Mouse (Mus musculus) thymus, postnatal 0 days (tissue): ENCODE results near the gene Dand5. TPM values are rescaled to one million over a fixed set of nuclear protein-coding genes. Genes with fewer than 3 reads are reported as not detected.

Source experiments
- DNase-seq: peaks from one replicate; pipeline ENCODE4 v3.0.0-alpha.2; 2015; ENCODE audit warnings: low spot score
- polyA plus RNA-seq: library from polyadenylated mRNA; unstranded; fragments of >200 nt; fragmentation: Nextera tagmentation; extraction: Ambion mirVana; gene quantifications from 2 replicates; pipeline ENCODE4 v1.2.1, GENCODE M21; 2015

Gene Dand5
- polyA plus RNA-seq, 1 experiment from 2014 or later, result 4.4 TPM

DNA sequence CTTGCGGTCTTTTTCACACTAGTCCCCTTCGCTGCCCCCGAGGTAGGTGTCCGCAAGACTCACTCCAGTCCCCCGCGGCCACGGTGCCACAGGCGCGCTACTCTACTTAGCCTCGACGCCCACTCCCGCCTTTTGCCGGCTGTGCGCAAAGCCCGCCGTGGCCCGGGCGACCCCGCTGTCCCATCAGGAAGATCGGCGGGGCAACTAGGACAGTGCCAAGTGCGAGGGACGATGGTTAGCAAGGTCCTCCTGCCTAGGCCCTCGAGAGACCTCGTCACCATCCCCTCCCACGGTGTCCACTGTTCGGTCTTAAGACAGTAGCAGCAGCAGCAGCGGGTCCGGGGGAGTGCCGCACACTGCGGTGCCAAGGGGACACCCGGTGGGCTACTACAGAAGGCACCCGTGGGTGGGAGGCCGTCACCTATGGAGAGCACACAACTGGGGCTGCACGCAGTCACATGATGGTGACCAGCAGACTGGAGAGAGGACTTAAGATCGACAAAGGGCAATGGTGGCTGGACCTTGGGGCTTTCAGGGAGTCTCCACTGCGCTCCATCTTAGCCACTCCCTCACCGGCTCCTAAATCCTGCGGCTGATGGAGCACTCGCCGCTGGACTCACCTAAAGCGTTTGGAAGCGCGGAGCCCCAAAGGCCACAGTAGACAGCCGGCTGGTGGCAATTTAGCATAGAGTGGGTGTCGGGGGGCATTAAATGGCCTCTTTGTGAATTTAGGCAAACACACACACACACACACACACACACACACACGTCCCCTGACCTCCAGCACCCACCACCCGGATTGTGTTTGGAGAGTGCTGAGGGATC is 37.7 kb downstream of the Dand5 start:
- no peak for DNase-seq

- no peak for DNase-seq
Measured at GRCm38 (mm10) chr8:84783919-84784581, 38.6 kb downstream of the Dand5 start.

DNA sequence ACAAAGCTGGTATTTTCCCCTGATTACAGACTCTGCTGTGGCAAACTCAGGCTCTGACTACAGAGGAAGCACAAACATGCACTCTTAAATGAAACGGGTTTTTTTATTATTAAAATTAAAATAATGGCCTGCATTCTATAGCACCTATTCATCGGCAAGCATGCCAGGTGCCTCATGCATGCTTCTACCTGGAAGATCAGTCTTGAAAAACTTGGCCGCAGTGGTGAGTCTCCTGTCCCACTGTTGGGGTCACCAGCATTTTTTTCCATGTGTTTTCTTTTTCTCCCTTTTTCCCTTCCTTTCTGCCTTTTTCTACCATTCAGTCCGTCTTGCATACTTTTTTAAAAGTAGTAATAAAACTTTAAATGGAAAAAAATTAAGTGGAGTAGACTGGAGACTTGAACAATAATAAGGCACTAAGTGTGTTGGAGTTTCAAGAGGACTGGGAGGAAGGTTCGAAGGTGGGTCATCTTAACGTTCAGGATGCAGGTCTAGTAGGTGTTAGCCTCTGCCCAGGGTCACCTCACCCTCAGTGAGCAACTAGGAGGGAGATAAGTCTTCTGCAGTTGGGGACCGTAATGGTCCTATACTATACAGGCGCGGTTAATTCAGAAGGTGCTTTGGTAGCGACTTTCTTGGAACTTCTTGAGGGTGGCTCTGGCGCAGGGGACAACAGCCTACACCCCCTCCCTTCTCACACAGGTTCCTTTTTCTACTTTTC is 39.3 kb downstream of the Dand5 start:
- DNase-seq, result no peak

GRCm38 (mm10) chr8:84782680-84783079 is 39.9 kb downstream of the Dand5 start:
- DNase-seq, result no peak

- no peak for DNase-seq
Measured at GRCm38 (mm10) chr8:84781686-84782505, 40.7 kb downstream of the Dand5 start.

GRCm38 (mm10) chr8:84780949-84781680 is 41.5 kb downstream of the Dand5 start:
- DNase-seq, result no peak

- no peak for DNase-seq
Measured at GRCm38 (mm10) chr8:84780225-84780555, 42.4 kb downstream of the Dand5 start.

DNA sequence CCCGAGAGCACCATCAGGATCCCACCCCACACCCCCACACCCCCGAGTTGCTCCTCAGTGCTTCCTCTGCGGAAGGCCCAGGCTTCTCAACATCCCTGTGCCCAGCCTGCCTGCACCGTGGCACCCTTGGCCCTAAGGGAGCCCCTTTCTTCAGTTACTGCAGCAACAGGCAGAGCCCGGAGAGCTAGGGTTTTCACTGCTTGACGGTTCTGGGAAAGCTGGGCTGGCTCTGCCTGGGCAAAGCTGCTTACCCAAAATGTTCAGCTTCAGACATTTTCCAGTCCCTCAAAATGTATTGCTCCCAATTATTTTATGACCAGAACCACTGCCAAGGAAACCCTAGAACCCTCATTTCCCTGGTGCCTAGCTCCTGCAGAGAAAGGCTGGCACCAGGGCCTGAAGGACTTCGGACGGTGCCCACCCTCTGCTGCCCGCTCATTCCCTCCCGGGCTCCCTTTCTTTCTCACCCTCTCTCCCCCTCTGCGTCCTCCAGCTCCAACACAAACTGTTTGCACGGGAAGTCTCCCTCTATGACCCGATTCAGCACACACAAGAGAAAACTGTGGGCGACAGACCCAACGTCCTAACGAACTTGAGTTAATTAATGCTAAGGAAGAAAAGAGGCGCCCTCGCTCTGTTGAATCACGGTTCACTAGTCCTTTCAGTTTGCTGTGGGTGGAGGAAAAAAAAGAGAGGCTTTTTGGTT is 43.0 kb downstream of the Dand5 start:
- DNase-seq, result no peak

- no peak for DNase-seq
Measured at GRCm38 (mm10) chr8:84778638-84779380, 43.8 kb downstream of the Dand5 start.

- DNase-seq, result no peak
Measured at GRCm38 (mm10) chr8:84777899-84778637, 44.6 kb downstream of the Dand5 start.

DNA sequence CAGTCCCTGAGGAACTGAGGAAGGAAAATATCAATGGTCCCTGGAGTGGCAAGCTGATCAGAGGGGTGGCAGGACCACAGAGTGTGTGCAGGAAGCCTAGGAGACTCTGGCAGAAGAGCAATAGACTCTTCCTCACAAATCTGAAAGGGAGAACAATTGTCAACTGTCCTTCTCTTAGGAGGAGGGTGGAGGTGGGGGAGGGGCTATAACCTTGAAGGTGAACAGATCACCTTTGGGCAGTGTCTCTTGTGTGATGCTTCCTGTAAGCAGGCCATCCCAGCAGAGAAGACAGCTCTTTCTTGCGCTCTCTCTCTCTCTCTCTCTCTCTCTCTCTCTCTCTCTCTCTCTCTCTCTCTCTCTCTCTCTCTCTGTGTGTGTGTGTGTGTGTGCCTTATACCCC is 46.1 kb downstream of the Dand5 start:
- DNase-seq, result no peak

GRCm38 (mm10) chr8:84775621-84776113 is 47.0 kb downstream of the Dand5 start:
- DNase-seq, result no peak

DNA sequence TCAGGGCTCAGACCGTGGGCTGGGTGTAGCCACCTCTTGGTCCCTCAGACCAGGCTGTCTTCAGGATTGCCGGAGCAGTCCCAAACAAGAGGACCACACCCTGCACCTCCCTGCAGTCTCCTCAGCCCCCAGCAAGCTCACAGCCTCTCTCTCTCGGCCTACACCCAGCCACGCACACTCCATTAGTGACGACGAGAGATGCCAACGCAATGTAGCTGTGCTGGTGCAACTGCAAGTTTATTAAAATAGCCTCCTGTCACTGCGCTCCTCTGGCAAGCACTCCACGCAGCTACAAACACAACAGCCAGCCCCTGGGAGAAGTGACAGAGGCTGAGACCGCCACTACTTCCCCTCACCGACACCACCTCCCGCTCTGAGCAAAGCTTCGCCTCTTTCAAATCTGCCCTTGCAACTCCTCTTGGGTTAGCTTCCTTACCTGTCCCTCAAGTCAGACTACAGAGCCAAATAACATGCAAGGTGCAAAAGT is 47.5 kb downstream of the Dand5 start:
- no peak for DNase-seq

DNA sequence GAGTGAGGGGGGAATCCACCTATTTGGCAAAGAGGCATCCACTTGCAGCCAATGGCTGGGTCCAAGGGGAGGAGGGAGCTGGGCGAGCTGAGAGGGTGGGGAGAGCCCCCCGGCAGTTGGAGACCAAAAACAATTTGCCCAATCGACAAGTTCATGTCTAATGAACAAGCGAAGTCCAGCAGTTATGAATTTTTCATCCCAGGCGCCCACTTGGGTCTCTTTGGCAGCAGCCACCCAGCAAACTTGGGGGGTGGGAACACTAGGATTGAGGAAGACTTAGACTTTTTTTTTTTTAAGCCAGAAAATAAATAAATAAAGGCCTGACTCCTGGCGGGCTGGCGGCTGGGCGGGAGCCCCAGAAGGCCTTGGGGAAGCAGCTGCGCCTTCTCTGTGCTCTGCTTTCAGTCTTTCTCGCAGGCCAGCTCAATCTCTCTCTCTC is 48.1 kb downstream of the Dand5 start:
- no peak for DNase-seq

- DNase-seq, result no peak
Measured at GRCm38 (mm10) chr8:84773833-84774232, 48.8 kb downstream of the Dand5 start.

DNA sequence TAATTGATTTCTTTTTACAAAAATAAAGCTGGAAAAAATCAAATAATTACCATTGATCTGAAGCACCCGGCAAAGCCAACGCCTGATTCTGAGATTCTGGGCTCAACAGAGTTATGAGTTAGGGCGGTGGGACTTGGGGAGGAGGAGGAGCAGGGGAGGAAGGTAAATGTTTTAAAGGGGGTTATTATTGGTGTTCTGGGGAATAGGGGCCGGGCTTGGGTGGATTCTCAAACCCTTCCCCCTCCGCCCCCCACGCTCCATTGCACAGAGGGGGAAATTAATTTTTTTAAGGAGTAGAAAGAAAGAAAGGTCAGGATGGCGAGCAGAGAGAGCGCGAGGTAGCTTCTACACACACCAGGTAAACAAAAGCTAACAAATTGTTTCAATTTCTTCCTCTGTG is 49.3 kb downstream of the Dand5 start:
- no peak for DNase-seq

DNA sequence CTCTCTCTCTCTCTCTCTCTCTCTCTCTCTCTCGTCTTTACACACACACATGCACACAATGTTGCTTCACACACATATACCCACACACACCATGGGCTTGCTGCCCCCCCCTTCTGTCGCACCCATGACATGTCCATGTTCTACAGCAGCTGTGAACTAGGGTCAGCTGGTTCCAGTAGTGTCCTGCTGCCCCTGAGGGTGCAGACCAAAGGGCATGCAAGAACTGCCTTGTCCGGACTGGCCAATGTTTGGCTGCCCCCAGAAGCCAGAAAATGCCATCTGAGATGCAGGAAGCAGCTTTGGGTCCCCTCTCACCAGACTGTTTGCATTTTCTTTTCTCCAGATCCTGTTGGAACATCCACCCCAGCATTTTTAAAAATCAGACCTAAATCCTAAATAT is 50.0 kb downstream of the Dand5 start:
- no peak for DNase-seq

GRCm38 (mm10) chr8:84771941-84772378 is 50.7 kb downstream of the Dand5 start:
- DNase-seq, result no peak
